Mouse (Mus musculus) induced T-regulatory cell, adult 2 months (primary cell): ENCODE measurements around the gene Ak5.
"Not testable (repeated sequence)": the region's sequence is repeated elsewhere in the genome, so short reads cannot be mapped to it uniquely, and the experiment has no call there.

Source experiments
- DNase-seq: peaks from one replicate; pipeline ENCODE4 v3.0.0-alpha.2; 2012; ENCODE audit warnings: low read depth

Ak5 gene

GRCm38 (mm10) chr3:152625061-152625820 is 42.9 kb downstream of the Ak5 start:
- DNase-seq, result no peak

GRCm38 (mm10) chr3:152620534-152620933 is 47.6 kb downstream of the Ak5 start:
- no peak for DNase-seq

- no peak for DNase-seq
These were observed 48.1 kb downstream of the Ak5 start for GRCm38 (mm10) chr3:152620058-152620457.

GRCm38 (mm10) chr3:152609076-152609475 is 59.1 kb downstream of the Ak5 start:
- DNase-seq, result no peak

- DNase-seq, result no peak
These were observed 62.3 kb downstream of the Ak5 start for GRCm38 (mm10) chr3:152605849-152606248.

- no peak for DNase-seq
These were observed 68.5 kb downstream of the Ak5 start for GRCm38 (mm10) chr3:152599679-152600078.

- no peak for DNase-seq
These were observed 71.6 kb downstream of the Ak5 start for GRCm38 (mm10) chr3:152596406-152597050.

- no peak for DNase-seq
These were observed 75.3 kb downstream of the Ak5 start for GRCm38 (mm10) chr3:152592767-152593425.

- DNase-seq, result no peak
These were observed 77.7 kb downstream of the Ak5 start for GRCm38 (mm10) chr3:152590491-152590890.

GRCm38 (mm10) chr3:152589101-152589500 is 79.1 kb downstream of the Ak5 start:
- DNase-seq, result not testable (repeated sequence)

- no peak for DNase-seq
These were observed 81.2 kb downstream of the Ak5 start for GRCm38 (mm10) chr3:152587007-152587406.

- DNase-seq, result no peak
These were observed 82.0 kb downstream of the Ak5 start for GRCm38 (mm10) chr3:152586191-152586590.

GRCm38 (mm10) chr3:152585581-152585980 is 82.6 kb downstream of the Ak5 start:
- DNase-seq, result no peak

- no peak for DNase-seq
These were observed 85.1 kb downstream of the Ak5 start for GRCm38 (mm10) chr3:152583033-152583432.

GRCm38 (mm10) chr3:152581853-152582252 is 86.3 kb downstream of the Ak5 start:
- not testable (repeated sequence) for DNase-seq

GRCm38 (mm10) chr3:152579984-152580591 is 88.1 kb downstream of the Ak5 start:
- no peak for DNase-seq

GRCm38 (mm10) chr3:152578282-152579228 is 89.6 kb downstream of the Ak5 start:
- no peak for DNase-seq

GRCm38 (mm10) chr3:152577763-152578162 is 90.4 kb downstream of the Ak5 start:
- DNase-seq, result no peak

- DNase-seq, result no peak
These were observed 90.9 kb downstream of the Ak5 start for GRCm38 (mm10) chr3:152577273-152577672.

- DNase-seq, result no peak
These were observed 98.9 kb downstream of the Ak5 start for GRCm38 (mm10) chr3:152569242-152569605.

- no peak for DNase-seq
These were observed 99.5 kb downstream of the Ak5 start for GRCm38 (mm10) chr3:152568455-152569241.
